Mouse (Mus musculus): ENCODE results near the gene Vamp2. TPM values are rescaled to one million over a fixed set of nuclear protein-coding genes. Genes with fewer than 3 reads are reported as not detected.

Gene Vamp2
- polyA plus RNA-seq, 1 experiment from 2014 or later: 103 TPM

DNA sequence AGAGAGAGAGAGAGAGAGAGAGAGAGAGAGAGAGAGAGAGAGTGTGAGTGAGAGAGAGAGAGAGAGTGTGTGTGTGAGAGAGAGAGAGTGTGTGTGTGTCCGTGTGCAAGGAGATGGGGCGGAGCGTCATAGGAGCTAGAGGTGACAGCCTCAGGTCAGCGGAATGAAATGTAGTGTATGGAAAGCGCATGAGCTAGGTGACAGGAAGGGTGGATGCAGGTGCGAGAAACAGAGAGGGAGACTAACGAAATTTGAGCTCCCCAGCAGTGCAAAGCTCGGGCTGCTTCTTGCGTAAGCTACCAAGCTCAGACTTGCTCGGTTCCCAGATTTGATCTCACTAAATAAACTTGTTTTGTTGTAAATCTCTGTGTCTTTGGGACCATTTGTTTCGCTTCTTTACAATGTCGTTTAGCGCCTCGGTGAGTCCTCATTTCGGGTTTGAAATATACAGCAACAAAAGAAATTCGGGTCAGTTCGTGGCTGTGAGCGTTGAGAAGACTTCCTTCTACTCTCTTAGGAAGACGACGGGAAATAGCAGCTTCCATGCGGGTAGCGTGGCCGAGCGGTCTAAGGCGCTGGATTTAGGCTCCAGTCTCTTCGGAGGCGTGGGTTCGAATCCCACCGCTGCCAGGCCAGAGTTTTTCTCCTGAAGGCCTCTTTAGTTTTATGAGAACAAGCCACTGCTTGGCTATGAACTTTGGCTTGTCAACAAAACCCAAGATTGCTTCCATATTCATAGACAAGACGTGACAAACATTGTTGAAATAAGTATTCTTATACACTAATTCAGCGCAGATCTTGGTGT is 35.6 kb downstream of the Vamp2 start:
- Histone ChIP-seq H3K36me3 (replicated peaks) (no peaks in the 10 kb centered on the region), H3K27ac (peak overlapping the region; percentile 77), H3K4me1 (peaks cover 48% of the 10 kb centered on the region), H3K4me3 (replicated peaks) (peak overlapping the region; percentile 80), H3K27me3 (peaks cover 43% of the 10 kb centered on the region), H3K9ac (peak overlapping the region; percentile 47), H3K4me2 (peak overlapping the region; percentile 91), H3K9me3 (no peaks in the 10 kb centered on the region)
- under 1% methylated on average over 31 of the region's 31 CpGs for WGBS
- ATAC-seq (ENCODE audit: low FRiP score): peak; percentile 60

DNA sequence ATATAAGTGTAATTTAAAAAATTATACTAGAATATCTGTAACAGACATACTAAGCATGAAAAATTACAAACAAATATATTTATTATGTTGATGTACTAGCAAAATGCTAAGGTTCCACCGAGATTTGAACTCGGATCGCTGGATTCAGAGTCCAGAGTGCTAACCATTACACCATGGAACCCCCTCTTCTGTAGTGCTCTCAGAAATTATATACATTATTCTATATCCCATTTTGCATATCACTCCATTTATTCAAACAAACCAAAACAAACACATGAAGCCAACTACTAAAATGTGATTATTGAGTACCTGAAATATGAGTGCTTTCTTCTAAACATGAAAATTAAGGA is 36.2 kb downstream of the Vamp2 start:
- H3K4me1 ChIP-seq: peaks cover 42% of the 10 kb centered on the region
- H3K4me2 ChIP-seq: peak overlapping the region; percentile 91; the same call in 1 of the 2 replicates
- WGBS: 0% methylated on average over 3 of the region's 3 CpGs
- H3K27me3 ChIP-seq: peaks cover 41% of the 10 kb centered on the region
- no peak overlapping the region for H3K27ac ChIP-seq
- peak overlapping the region; percentile 80 for H3K4me3 ChIP-seq (replicated peaks)
- H3K36me3 ChIP-seq (replicated peaks): no peaks in the 10 kb centered on the region
- ATAC-seq (ENCODE audit: low FRiP score): no peak
- H3K9ac ChIP-seq: no peak overlapping the region
- no peaks in the 10 kb centered on the region for H3K9me3 ChIP-seq

DNA sequence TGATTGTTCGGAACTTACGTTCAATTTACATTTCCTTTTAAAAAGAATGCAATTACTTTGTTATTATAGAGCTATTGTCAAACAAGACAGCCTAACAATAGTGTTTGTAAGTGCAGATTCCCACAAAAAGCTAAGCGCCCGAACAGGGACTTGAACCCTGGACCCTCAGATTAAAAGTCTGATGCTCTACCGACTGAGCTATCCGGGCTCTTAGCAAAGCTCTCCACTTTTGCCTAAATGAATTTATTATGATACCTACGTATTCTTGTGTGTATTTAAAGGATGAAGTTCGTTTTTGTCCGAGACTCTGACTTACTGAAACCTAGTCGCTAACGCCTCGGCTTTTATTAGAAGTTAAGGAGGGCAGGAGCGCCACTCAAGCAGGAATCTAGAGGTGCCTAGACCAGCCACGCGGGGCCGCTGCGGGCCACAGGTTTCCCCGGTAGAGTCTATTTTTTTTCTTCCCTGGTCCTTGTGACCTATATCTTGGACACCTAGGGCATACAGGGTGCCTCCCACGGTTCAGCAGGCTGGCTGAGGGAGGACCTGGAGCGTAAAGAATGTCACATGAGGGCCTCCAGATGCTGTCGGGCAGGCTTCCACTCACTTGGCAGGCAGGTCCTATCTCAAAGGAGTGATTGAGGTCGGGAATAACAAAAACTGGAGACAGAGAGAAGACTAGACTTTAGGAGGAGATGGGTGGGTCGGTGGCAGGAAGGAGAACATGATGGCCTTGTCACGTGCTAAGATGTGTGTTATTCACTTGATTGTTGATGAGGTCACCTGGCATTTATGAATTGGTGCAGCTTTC is 37.0 kb downstream of the Vamp2 start:
- under 1% methylated on average over 24 of the region's 24 CpGs for WGBS
- no peaks in the 10 kb centered on the region for H3K36me3 ChIP-seq (replicated peaks)
- H3K27ac ChIP-seq: 0 out of 2 replicates have a peak overlapping the region, but pooled peaks have one; percentile 53
- H3K27me3 ChIP-seq: peaks cover 33% of the 10 kb centered on the region
- peak; percentile 28 for ATAC-seq (ENCODE audit: low FRiP score)
- no peaks in the 10 kb centered on the region for H3K9me3 ChIP-seq
- H3K4me1 ChIP-seq: peaks cover 34% of the 10 kb centered on the region
- peak overlapping the region; percentile 67 for H3K4me2 ChIP-seq
- H3K4me3 ChIP-seq (replicated peaks): peak overlapping the region; percentile 59
- H3K9ac ChIP-seq: peak overlapping the region; percentile 63

DNA sequence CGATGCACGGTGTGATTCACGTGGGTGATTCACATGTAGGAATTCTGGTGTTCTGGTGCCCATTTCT is 37.4 kb downstream of the Vamp2 start, which contains the start of gene Aloxe3:
Aloxe3 (plus strand) TSS at position 45 of the 67 bp plus-strand sequence.
- Histone ChIP-seq H3K9ac (peak within 1 kb of the TSS; percentile 63), H3K4me1 (peaks cover 30% of the 10 kb centered on the region), H3K4me3 (replicated peaks) (peak within 1 kb of the TSS; percentile 59), H3K9me3 (no peaks in the 10 kb centered on the region), H3K27ac (0 out of 2 replicates have a peak within 1 kb of the TSS, but pooled peaks have one; percentile 53), H3K36me3 (replicated peaks) (no peaks in the 10 kb centered on the region), H3K4me2 (peak within 1 kb of the TSS; percentile 67), H3K27me3 (peaks cover 29% of the 10 kb centered on the region)
- no peak for ATAC-seq (ENCODE audit: low FRiP score)
- 4% methylated on average over 3 of the region's 3 CpGs for WGBS

- Histone ChIP-seq H3K4me1 (peaks cover 26% of the 10 kb centered on the region), H3K9me3 (no peaks in the 10 kb centered on the region), H3K4me3 (replicated peaks) (peak overlapping the region; percentile 59), H3K27me3 (peaks cover 25% of the 10 kb centered on the region), H3K36me3 (replicated peaks) (no peaks in the 10 kb centered on the region), H3K9ac (peak overlapping the region; percentile 63), H3K27ac (no peak overlapping the region), H3K4me2 (peak overlapping the region; percentile 67)
- no peak for ATAC-seq (ENCODE audit: low FRiP score)
- WGBS: 10% methylated on average over 19 of the region's 20 CpGs
Observed at GRCm38 (mm10) chr11:69125919-69126705, 37.8 kb downstream of the Vamp2 start.

DNA sequence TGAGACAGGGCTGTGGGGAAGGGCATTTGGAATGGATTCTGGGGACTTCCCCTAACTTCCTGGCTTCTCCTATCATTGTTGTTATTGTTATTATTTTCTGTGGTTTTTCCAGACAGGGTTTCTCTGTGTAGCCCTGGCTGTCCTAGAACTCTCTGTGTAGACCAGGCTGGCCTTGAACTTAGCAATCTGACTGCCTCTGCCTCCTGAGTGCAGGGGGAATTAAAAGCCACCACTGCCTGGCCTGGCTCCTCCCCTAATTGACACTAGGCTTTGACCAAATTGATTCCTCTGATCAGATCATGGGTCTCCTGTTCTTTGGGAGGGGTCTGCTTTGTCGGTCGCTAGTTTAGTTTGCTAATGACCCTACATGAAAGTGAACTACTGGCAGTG is 38.4 kb downstream of the Vamp2 start:
- Histone ChIP-seq H3K27me3 (peaks cover 25% of the 10 kb centered on the region), H3K4me3 (replicated peaks) (no peak overlapping the region), H3K9me3 (no peaks in the 10 kb centered on the region), H3K4me1 (peaks cover 20% of the 10 kb centered on the region), H3K9ac (no peak overlapping the region), H3K27ac (no peak overlapping the region), H3K4me2 (peak overlapping the region; percentile 67; the same call in 1 of the 2 replicates), H3K36me3 (replicated peaks) (no peaks in the 10 kb centered on the region)
- ATAC-seq (ENCODE audit: low FRiP score): no peak
- WGBS: 50% methylated on average over 2 of the region's 2 CpGs

DNA sequence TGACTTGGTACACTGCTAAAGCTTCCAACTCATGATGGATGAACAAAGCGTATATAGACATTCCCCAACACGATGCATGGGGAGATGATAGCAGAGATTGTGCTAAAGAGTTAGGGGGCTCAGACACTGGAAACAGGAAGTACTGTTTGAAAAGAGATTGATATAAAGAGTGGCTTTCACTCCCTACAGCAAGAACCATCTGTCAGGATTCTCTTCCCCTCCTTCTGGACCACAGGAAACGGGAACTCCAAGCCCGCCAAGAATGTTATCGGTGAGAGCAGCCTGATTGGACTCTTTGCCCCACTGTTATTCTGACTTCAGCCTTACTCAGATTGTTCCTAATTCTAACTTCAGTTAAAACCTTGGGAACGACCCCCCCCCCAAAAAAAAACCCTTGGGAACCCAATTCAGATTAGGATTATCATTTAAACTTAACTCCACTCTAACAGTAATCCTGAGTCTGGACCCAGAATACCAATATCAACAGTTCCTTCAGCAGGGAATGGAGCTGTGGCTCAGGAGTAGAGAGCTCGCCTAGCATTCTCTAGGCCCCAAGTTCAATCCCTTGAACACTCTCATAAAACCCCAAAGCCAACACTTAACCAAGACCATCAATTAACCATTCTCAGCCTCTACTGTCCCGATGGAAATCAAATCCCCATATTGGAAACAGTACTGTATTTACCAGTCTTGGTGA is 40.3 kb downstream of the Vamp2 start:
- peaks cover 13% of the 10 kb centered on the region for H3K4me1 ChIP-seq
- WGBS: 82% methylated on average over 8 of the region's 8 CpGs
- no peaks in the 10 kb centered on the region for H3K36me3 ChIP-seq (replicated peaks)
- H3K4me2 ChIP-seq: no peak overlapping the region
- H3K9ac ChIP-seq: no peak overlapping the region
- no peaks in the 10 kb centered on the region for H3K9me3 ChIP-seq
- ATAC-seq (ENCODE audit: low FRiP score): no peak
- H3K27ac ChIP-seq: no peak overlapping the region
- peaks cover 38% of the 10 kb centered on the region for H3K27me3 ChIP-seq
- no peak overlapping the region for H3K4me3 ChIP-seq (replicated peaks)

- ATAC-seq (ENCODE audit: low FRiP score): no peak
- Histone ChIP-seq H3K4me1 (peaks cover 13% of the 10 kb centered on the region), H3K4me3 (replicated peaks) (peak overlapping the region; percentile 47), H3K27ac (no peak overlapping the region), H3K36me3 (replicated peaks) (no peaks in the 10 kb centered on the region), H3K27me3 (peaks cover 25% of the 10 kb centered on the region), H3K9ac (no peak overlapping the region; the same call in 1 of the 2 replicates), H3K9me3 (no peaks in the 10 kb centered on the region), H3K4me2 (peak overlapping the region; percentile 70)
- WGBS: 17% methylated on average over 5 of the region's 5 CpGs
Observed at GRCm38 (mm10) chr11:69133566-69133922, 45.3 kb downstream of the Vamp2 start.

DNA sequence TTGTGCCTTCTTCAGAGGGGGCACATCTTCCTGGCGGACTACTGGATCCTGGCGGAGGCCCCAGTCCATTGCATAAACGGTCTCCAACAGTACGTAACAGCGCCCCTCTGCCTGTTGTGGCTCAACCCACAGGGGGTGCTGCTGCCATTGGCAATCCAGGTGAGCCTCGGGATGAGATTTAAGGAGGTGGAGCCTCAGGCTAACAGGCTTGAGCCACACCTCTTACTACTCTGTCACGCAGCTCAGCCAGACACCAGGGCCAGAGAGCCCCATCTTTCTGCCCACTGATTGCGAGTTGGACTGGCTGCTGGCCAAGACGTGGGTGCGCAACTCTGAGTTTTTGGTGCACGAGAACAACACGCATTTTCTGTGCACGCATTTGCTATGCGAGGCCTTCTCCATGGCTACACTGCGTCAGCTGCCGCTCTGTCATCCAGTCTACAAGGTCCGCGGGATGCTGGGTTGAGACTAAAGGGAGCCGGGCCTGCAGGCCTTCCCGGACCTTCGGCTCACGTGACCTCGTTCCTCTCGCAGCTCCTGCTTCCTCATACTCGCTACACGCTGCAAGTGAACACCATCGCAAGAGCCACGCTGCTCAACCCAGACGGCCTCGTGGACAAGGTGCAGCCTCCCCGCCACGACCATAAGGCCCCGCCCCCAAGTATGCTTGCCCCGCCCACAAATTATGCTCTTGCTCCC is 45.8 kb downstream of the Vamp2 start:
- Histone ChIP-seq H3K9ac (peak overlapping the region; percentile 55), H3K4me3 (replicated peaks) (peak overlapping the region; percentile 47), H3K27ac (no peak overlapping the region; the same call in 1 of the 2 replicates), H3K4me2 (peak overlapping the region; percentile 70), H3K4me1 (peaks cover 13% of the 10 kb centered on the region), H3K36me3 (replicated peaks) (no peaks in the 10 kb centered on the region), H3K9me3 (no peaks in the 10 kb centered on the region), H3K27me3 (peaks cover 25% of the 10 kb centered on the region)
- 3% methylated on average over 34 of the region's 34 CpGs for WGBS
- peak; percentile 75 for ATAC-seq (ENCODE audit: low FRiP score)

GRCm38 (mm10) chr11:69134622-69134968 is 46.3 kb downstream of the Vamp2 start:
- ATAC-seq (ENCODE audit: low FRiP score): no peak; the same call in 1 of the 2 replicates
- H3K9ac ChIP-seq: peak overlapping the region; percentile 55; the same call in 1 of the 2 replicates
- H3K36me3 ChIP-seq (replicated peaks): no peaks in the 10 kb centered on the region
- H3K4me2 ChIP-seq: peak overlapping the region; percentile 70
- H3K4me1 ChIP-seq: peaks cover 13% of the 10 kb centered on the region
- no peaks in the 10 kb centered on the region for H3K9me3 ChIP-seq
- peak overlapping the region; percentile 47 for H3K4me3 ChIP-seq (replicated peaks)
- H3K27ac ChIP-seq: no peak overlapping the region
- 28% methylated on average over 8 of the region's 8 CpGs for WGBS
- H3K27me3 ChIP-seq: peaks cover 27% of the 10 kb centered on the region

DNA sequence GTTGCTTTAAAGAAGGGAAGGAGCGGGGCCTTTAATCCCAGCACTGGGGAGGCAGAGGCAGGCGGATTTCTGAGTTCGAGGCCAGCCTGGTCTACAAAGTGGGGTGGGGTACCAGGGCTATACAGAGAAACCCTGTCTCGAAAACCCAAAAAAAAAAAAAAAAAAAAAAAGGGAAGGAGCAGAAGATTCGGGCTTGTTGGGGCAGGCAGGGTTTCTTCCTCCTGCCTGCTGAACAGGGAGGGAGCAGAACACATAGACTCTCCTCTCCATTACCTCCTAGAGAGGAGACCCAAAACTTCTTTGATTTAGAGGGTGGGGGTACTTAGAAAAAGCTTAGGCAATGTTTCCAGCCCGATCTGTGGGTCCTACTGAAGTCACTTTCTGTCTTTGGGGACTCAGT is 47.1 kb downstream of the Vamp2 start:
- WGBS: 95% methylated on average over 6 of the region's 6 CpGs
- H3K27ac ChIP-seq: no peak overlapping the region
- H3K4me3 ChIP-seq (replicated peaks): no peak overlapping the region

More for the DNA sequence above, 47.1 kb downstream of the Vamp2 start:
- ATAC-seq (ENCODE audit: low FRiP score): no peak
- peaks cover 13% of the 10 kb centered on the region for H3K4me1 ChIP-seq
- H3K4me2 ChIP-seq: no peak overlapping the region
- no peak overlapping the region for H3K9ac ChIP-seq
- peaks cover 31% of the 10 kb centered on the region for H3K27me3 ChIP-seq
- no peaks in the 10 kb centered on the region for H3K36me3 ChIP-seq (replicated peaks)
- no peaks in the 10 kb centered on the region for H3K9me3 ChIP-seq
